Mouse (Mus musculus) liver, embryonic 16.5 days (tissue): Measurements from ENCODE around the gene Ryr2. TPM values are rescaled to one million over a fixed set of nuclear protein-coding genes. Genes with fewer than 3 reads are reported as not detected.

Experiments used
- ATAC-seq: fragments of 200-750 bp; cut with Nextera tagmentation; 2 replicates; pipeline ENCODE4 v1.8.0; 2017; ENCODE audit warnings: low read depth, mild to moderate bottlenecking, moderate number of reproducible peaks, moderate library complexity
- H3K27ac ChIP-seq: fragments of 300-500 bp; sonication (generic); 2 replicates; pipeline ENCODE4 v1.5.1; 2014; ENCODE audit warnings: mild to moderate bottlenecking, low read length
- H3K27me3 ChIP-seq: fragments of 300-500 bp; sonication (generic); 2 replicates; pipeline ENCODE4 v1.6.1; 2014; ENCODE audit warnings: low read depth, low read length, mixed read lengths; ENCODE audit not compliant: control insufficient read depth, insufficient read depth
- H3K36me3 ChIP-seq: fragments of 300-500 bp; sonication (generic); 2 replicates; pipeline ENCODE4 v1.6.1; 2014; ENCODE audit warnings: mild to moderate bottlenecking; ENCODE audit not compliant: control insufficient read depth, insufficient read depth
- H3K4me1 ChIP-seq: fragments of 300-500 bp; sonication (generic); 2 replicates; pipeline ENCODE4 v1.6.1; 2014; ENCODE audit warnings: low read depth, low read length, mixed read lengths; ENCODE audit not compliant: control insufficient read depth
- H3K4me2 ChIP-seq: fragments of 300-500 bp; sonication (generic); 2 replicates; pipeline ENCODE4 v1.6.1; 2014; ENCODE audit warnings: low read depth, low read length, mixed read lengths
- H3K4me3 ChIP-seq: fragments of 300-500 bp; sonication (generic); 2 replicates; pipeline ENCODE4 v1.5.1; 2014; ENCODE audit warnings: low read depth, mild to moderate bottlenecking, low read length
- H3K9ac ChIP-seq: fragments of 300-500 bp; sonication (generic); 2 replicates; pipeline ENCODE4 v1.6.1; 2014; ENCODE audit warnings: low read depth, low read length
- H3K9me3 ChIP-seq: fragments of 300-500 bp; sonication (generic); replicated peaks from 2 replicates; pipeline ENCODE4 v1.6.1; 2016; ENCODE audit warnings: low read length; ENCODE audit not compliant: control insufficient read depth
- WGBS: fragments of 180-500 bp; shearing (Covaris S2); extraction: QIAGEN DNeasy Blood & Tissue Kit; methylation state at CpG from one replicate; pipeline ENCODE4 v1.1.7; 2014; ENCODE audit not compliant: insufficient replicate concordance; 5-methylcytosine and 5-hydroxymethylcytosine counted together
- polyA plus RNA-seq: library from polyadenylated mRNA; unstranded; fragments of >200 nt; fragmentation: Nextera tagmentation; extraction: Ambion mirVana; gene quantifications from 2 replicates; pipeline ENCODE4 v1.2.1, GENCODE M21; 2015

The Ryr2 gene
- polyA plus RNA-seq, 1 experiment from 2014 or later, result 0.24 TPM

GRCm38 (mm10) chr13:12099446-12099845 lies 7.3 kb downstream of the Ryr2 start:
- Histone ChIP-seq H3K27me3 (peaks cover 16% of the 10 kb centered on the region), H3K9ac (no peak overlapping the region), H3K4me2 (no peak overlapping the region), H3K36me3 (no peaks in the 10 kb centered on the region), H3K27ac (no peak overlapping the region), H3K9me3 (no peaks in the 10 kb centered on the region), H3K4me1 (no peaks in the 10 kb centered on the region; the same call in 1 of the 2 replicates), H3K4me3 (no peak overlapping the region)
- 35% methylated on average over 3 of the region's 3 CpGs for WGBS
- ATAC-seq, result peak; percentile 85

DNA sequence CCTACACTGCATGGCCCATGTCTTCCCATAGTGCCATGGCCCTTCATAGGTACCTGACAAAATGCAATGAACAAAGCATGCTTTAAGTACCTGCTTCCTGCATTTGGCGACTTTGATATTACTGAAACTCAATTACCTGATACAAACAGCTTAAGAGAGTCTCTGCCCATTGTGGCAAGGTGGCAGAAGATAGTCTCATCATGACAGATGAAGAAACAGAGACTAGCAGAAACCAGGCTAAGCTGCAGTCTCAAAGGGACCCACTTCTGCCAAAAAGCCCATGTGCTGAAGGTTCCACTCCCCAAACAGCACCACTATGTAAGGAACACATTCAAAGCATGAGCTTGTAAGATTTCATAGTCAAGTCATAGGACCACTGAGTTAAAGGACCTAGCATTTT lies 7.8 kb downstream of the Ryr2 start:
- Histone ChIP-seq H3K9ac (no peak overlapping the region), H3K4me3 (no peak overlapping the region), H3K36me3 (no peaks in the 10 kb centered on the region), H3K27ac (peak overlapping the region; percentile 42), H3K4me2 (no peak overlapping the region), H3K9me3 (no peaks in the 10 kb centered on the region), H3K27me3 (peaks cover 12% of the 10 kb centered on the region), H3K4me1 (no peaks in the 10 kb centered on the region; the same call in 1 of the 2 replicates)
- 0 out of 2 replicates have a peak, but pooled peaks have one; percentile 17 for ATAC-seq
- WGBS, result 44% methylated on average over 1 of the region's 1 CpGs

GRCm38 (mm10) chr13:12096382-12096932 lies 10.3 kb downstream of the Ryr2 start:
- no peaks in the 10 kb centered on the region for H3K27me3 ChIP-seq
- no peaks in the 10 kb centered on the region for H3K9me3 ChIP-seq
- no peak for ATAC-seq
- H3K4me2 ChIP-seq, result no peak overlapping the region
- H3K4me3 ChIP-seq, result no peak overlapping the region
- H3K9ac ChIP-seq, result no peak overlapping the region
- no peaks in the 10 kb centered on the region for H3K36me3 ChIP-seq
- no peak overlapping the region for H3K27ac ChIP-seq
- no peaks in the 10 kb centered on the region; the same call in 1 of the 2 replicates for H3K4me1 ChIP-seq
- 48% methylated on average over 3 of the region's 3 CpGs for WGBS

DNA sequence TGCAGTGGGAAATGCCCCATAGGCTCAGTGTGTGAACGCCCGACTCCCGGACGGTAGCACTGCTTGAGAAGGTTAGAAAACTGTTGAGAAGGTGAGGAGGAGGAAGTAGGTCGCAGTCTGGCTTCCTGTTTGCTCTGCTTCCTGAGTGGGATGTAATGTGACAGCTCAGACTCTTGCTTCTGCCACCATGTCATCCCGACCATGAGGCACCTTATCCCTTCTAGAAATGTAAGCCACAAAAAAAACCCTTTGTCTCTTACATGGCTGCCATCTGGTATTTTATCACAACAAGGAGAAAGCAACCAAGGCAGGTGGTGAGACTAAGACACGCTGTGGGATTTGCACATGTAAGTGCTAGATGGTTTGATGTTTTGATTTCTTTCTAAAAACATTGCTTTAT lies 12.2 kb downstream of the Ryr2 start:
- H3K4me3 ChIP-seq, result no peak overlapping the region
- H3K36me3 ChIP-seq, result no peaks in the 10 kb centered on the region
- no peak overlapping the region for H3K4me2 ChIP-seq
- no peaks in the 10 kb centered on the region for H3K27me3 ChIP-seq
- no peak overlapping the region for H3K9ac ChIP-seq
- ATAC-seq, result no peak
- no peak overlapping the region for H3K27ac ChIP-seq
- H3K9me3 ChIP-seq, result no peaks in the 10 kb centered on the region
- WGBS, result 20% methylated on average over 7 of the region's 7 CpGs
- H3K4me1 ChIP-seq, result no peaks in the 10 kb centered on the region; the same call in 1 of the 2 replicates

GRCm38 (mm10) chr13:12093146-12093545 lies 13.6 kb downstream of the Ryr2 start:
- 54% methylated on average over 5 of the region's 5 CpGs for WGBS
- no peak overlapping the region for H3K27ac ChIP-seq
- H3K9ac ChIP-seq, result no peak overlapping the region
- no peaks in the 10 kb centered on the region for H3K4me1 ChIP-seq
- H3K4me2 ChIP-seq, result no peak overlapping the region
- H3K36me3 ChIP-seq, result no peaks in the 10 kb centered on the region
- no peak overlapping the region for H3K4me3 ChIP-seq
- peak; percentile 20 for ATAC-seq
- H3K9me3 ChIP-seq, result no peaks in the 10 kb centered on the region
- H3K27me3 ChIP-seq, result no peaks in the 10 kb centered on the region

DNA sequence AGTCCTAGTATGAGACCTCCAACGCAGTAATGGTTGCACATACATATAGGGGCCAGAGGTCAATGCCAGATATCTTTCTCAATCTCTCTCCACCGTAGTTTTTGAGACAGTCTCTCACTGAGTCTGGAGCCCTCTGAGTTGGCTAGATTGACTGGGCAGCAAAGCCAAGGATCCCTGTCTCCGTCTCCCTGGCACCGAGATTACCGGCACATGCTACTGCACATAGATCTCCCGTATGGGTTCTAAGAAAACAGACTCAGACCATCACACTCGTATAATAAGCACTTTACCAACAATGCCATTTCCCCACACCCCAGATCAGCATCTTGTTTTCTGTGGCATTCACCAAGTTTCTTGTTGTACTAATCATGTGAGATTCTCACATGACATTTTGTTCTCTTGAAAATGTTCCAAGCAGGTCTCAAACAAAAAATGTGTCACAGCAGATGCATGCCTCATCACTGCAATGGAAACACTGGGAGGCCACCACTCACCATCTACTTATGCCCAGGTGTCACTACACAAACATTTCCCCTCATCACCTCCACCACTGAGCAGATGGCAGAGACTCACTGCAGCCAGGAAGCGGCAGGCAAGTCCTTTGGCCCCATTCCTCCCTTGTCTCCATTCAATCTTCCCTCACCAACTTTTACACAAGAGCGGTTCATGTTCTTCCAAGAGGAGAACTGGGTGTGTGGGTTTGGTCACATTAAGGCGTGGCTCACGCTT lies 14.2 kb downstream of the Ryr2 start:
- Histone ChIP-seq H3K4me3 (no peak overlapping the region), H3K9me3 (no peaks in the 10 kb centered on the region), H3K4me2 (no peak overlapping the region), H3K27ac (no peak overlapping the region), H3K27me3 (no peaks in the 10 kb centered on the region), H3K36me3 (no peaks in the 10 kb centered on the region), H3K9ac (no peak overlapping the region), H3K4me1 (no peaks in the 10 kb centered on the region)
- 74% methylated on average over 11 of the region's 11 CpGs for WGBS
- ATAC-seq, result no peak

GRCm38 (mm10) chr13:12084112-12084475 lies 22.7 kb downstream of the Ryr2 start:
- ATAC-seq, result no peak
- WGBS, result 47% methylated on average over 2 of the region's 2 CpGs

DNA sequence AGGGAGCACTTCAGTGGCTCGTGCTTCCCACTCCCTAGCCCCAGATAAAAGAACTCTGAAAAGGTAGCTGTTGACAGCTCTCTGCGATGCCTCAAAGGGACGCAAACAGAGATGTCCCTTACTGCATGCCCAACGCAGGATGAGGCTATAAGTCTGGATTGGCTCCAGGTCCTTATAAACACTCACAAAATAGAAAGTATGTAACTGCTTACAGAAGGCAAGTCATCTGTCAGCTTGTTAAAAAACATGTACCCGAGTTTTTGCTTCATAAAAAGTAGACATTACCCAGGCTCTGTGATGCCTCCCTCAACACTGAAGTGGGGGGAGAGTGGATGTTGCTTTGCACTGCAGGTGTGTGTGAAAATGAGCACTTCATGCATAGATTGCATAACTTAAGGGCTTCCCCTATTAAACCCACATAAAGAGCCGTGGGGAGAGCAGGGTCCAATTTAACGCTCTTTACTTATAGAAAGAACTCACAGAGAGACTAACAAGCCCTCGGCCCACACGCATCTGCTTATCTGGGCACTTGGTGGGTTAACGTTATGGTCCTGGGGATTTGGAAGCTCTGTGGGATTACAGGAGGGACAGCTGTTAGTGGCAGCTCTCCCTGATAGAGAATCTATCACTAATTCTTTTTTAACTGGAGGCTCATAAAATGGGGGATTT lies 23.2 kb downstream of the Ryr2 start:
- Histone ChIP-seq H3K4me3 (no peak overlapping the region), H3K9ac (no peak overlapping the region), H3K4me2 (no peak overlapping the region), H3K27me3 (no peaks in the 10 kb centered on the region), H3K9me3 (no peaks in the 10 kb centered on the region), H3K4me1 (no peaks in the 10 kb centered on the region), H3K36me3 (no peaks in the 10 kb centered on the region), H3K27ac (no peak overlapping the region)
- 45% methylated on average over 10 of the region's 10 CpGs for WGBS
- no peak for ATAC-seq

More at GRCm38 (mm10) chr13:12084112-12084475, 22.7 kb downstream of the Ryr2 start:
- no peaks in the 10 kb centered on the region for H3K27me3 ChIP-seq
- no peaks in the 10 kb centered on the region for H3K9me3 ChIP-seq
- H3K36me3 ChIP-seq, result no peaks in the 10 kb centered on the region
- H3K4me3 ChIP-seq, result no peak overlapping the region
- H3K4me2 ChIP-seq, result no peak overlapping the region
- no peak overlapping the region for H3K9ac ChIP-seq
- H3K27ac ChIP-seq, result no peak overlapping the region
- no peaks in the 10 kb centered on the region for H3K4me1 ChIP-seq

- H3K27ac ChIP-seq, result no peak overlapping the region
- ATAC-seq, result no peak
- H3K36me3 ChIP-seq, result no peaks in the 10 kb centered on the region
- H3K4me2 ChIP-seq, result no peak overlapping the region
- WGBS, result 63% methylated on average over 4 of the region's 4 CpGs
- H3K9me3 ChIP-seq, result no peaks in the 10 kb centered on the region
- H3K4me1 ChIP-seq, result no peaks in the 10 kb centered on the region
- H3K9ac ChIP-seq, result no peak overlapping the region
- no peaks in the 10 kb centered on the region for H3K27me3 ChIP-seq
- H3K4me3 ChIP-seq, result no peak overlapping the region
Measured at GRCm38 (mm10) chr13:12080590-12080989, 26.2 kb downstream of the Ryr2 start.
